Mouse (Mus musculus) CD4-positive helper T cell, adult 2 months (primary cell): ENCODE measurements at regions not wholly inside any gene's neighbourhood (a gene's known extent, or its start where the extent isn't known, plus 50 kb on each side); places are given as distances from the start of the nearest gene placed in this dataset.

Source experiments
- DNase-seq: peaks from one replicate; pipeline ENCODE4 v3.0.0-alpha.2; 2012; ENCODE audit warnings: low read depth, missing footprints, low spot score

DNA sequence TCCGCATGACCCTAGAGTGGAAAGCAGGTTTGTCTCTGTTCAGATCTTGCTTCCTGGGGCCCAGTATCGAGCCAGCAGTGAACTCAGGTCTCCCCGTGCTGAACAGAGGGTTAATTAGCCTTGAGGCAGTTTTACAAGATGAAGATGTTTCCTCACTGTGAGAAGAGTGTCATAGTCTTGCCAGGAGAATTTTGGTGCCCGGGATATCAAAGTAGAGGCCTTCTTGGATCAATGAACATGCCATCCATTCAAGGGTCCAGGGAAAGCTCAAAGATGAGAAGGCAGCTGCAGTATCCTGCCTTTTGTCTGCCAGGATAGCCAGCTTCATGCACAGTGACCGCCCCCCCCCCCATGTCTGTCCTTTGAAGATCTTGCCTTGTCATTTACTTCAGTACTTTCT is 114.2 kb upstream of the Mylip start:
- DNase-seq, result no peak

DNA sequence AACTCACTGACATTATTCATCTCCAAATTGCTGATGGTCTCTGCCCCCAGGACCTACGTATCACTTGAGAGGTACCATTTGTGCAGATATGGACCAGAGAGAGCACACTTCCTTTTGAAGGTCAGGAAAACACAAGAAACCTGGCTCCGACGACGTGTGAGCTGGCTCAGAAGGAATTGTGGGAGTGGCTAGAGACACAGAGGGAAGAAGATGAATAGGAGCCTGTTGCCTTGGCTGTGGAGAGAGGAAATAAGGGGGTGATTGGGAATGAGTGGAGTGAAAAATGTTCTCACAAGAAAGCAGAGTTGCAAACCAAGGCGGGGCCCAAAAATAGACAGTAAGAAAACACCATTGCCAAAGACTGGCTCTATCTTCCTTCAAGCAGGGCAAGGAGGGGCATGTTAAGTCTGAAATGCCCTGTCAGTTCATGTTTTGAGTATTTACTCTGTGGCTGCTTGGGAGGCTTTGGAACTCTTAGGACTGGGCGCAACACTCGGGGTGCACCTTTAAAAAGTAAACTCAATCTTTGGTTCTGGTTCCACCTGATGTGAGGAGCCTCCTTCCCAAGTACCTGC is 111.6 kb upstream of the Mylip start:
- DNase-seq, result no peak

DNA sequence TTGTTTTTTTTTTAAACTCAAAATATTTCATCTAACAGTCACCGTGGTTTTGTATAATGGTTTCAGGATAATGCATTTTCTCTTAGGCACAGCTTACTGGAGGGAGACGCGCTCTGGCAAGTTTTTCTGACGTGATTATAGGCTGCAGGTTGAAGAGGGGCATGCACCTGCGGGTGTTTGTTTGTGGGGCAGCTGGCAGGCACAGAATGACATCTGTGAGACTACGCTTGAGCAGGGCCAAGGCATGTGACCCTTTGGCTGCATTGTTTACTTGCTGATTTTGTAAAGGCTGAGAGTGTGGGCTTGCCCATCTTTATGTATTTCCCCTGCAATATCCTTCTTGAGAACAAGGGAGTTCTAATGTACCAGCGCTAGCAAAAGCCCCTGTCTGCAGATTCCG is 108.4 kb upstream of the Mylip start:
- no peak for DNase-seq

DNA sequence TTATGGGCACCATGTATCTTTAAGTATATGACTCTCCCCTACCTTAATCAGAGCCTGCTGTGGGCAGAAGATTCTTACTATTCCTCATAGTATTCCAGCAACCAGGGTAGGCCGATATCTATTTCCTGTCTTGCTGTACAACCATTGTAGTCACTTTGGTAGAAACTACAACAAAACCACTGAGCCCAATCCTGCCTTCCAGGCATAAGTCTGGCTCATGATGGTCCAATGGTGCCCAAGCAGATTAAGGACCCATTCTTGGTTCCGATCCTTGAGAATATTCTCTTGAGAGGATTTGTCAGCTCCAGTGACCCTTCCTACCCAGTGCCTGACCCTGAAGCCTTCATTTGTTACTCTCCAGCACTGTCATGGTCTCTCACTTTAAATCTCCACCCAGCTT is 102.9 kb upstream of the Mylip start:
- no peak for DNase-seq

DNA sequence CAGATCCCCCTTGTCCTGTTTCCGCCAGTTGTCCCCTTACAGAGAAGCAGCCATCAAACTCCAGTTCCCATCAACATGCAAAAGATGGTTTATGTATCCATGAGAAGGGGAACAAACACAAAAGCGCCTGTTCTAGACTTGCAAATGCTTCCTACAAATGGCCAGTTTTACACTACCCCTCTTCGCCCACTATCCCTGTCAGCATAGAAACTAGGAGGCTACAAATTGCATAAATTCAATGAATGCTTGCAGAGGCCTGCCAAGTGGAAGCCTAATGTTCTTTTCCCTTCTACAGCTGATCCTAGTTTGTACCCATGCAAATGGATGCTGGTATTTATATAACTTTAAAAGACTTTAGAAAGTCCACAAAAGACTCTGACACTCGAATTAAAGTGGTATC is 102.3 kb upstream of the Mylip start:
- DNase-seq, result no peak

DNA sequence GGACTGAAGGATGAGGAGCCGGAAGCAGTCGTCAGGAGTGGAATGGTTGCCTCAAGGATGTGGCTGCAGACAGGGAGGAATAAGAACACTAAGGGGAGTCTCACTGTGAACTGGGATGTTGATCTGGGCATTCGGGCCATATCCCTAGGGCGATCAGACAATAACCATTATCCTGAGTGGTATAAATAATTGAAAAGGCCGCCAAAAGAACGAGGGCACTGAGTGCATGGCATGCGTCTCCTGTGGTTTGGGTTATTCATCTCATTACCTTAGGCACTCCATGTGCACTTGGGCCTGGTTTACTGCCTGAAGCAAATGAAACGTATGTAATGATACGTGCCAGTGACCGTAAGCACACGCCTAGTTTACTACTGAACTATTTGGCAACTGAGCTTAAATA is 99.6 kb upstream of the Mylip start:
- DNase-seq, result no peak

DNA sequence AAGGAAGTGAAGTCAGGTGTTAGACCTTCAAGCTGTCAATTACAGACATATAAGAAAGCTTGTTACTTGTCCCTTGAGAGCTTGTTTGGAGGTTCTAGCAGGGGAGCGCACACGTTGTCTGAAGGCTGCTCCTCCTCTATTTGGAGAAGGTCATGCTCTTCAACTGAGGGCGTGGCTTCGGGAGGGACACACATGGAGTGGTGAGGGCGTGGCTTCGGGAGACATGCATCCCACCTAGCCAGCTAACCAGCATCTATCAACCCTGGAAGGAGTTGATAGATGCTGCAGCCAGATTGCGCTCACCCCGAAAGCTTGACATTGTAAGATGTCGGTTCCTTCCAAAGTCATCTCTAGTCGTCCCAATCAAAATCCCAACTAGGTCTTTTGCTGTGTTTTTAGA is 94.9 kb upstream of the Mylip start:
- DNase-seq, result no peak

DNA sequence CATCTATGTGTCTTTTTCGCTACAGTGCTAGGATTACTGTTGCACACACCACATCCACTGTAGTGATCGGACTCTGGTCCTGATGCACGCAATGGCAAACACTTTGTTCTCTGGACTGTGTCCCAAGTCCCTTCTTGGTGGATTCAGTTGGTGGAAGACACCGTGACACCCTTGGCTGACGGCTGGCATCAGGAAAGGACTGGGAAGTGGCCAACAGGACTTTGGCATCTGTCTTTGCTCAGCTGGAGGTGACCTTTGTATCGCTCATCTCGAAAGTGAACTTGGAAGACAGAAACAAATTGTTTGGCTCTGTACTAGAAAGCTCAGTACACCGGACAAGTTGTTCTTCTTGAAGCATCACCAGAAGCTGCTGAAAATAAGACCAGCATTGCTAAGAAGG is 88.9 kb upstream of the Mylip start:
- no peak for DNase-seq

DNA sequence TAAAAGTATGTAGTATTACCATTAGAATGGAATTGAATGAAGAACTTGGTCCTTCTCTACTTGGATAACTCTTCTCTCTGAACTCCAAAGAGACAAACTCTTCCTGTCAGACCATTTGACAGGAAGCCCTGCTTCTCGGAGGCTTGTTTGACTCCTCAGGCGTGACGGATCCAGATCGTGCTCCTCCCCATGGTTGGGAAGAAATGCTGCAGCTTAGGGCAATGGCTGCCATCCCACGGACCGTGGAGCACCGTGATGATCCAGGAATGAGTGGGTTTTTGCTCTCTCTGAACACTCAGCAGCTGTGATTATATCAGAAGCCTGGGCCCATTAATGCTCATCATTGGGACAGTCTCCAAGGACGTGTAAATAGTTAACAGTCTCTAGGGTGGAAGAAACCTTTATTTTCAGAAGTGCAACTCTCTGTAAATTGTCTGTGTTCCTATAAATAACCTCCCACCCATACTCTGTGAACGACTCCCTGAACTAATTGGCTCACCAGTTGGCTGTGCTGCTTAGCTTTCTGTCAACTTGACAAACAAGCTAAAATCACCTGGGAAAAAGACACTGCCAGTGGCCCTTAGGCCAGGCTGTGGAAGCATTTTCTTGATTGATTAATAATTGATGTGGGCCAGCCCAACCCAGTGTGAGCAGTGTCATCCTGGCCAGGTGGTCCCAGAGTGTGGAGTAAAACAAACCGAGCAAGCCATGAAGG is 88.2 kb upstream of the Mylip start:
- no peak for DNase-seq

DNA sequence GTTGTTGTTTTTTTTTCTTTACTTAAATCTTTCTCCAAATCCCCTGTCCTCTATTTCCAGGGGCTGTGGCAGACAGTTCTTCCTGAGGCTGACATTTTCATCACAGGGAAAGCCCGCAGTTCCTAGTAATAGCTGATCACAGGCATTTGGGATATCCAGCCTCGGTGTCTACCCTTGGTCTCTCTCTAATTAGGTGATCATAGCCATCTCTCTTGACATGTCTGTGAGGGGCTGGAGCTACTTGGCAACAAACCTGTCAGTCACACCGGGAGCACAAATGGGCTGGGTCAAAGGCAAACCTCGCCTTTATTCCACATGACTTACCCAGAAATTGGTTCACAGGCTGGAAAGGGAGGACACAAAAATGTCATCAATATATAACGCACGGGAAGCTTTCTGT is 86.7 kb upstream of the Mylip start:
- DNase-seq, result no peak

DNA sequence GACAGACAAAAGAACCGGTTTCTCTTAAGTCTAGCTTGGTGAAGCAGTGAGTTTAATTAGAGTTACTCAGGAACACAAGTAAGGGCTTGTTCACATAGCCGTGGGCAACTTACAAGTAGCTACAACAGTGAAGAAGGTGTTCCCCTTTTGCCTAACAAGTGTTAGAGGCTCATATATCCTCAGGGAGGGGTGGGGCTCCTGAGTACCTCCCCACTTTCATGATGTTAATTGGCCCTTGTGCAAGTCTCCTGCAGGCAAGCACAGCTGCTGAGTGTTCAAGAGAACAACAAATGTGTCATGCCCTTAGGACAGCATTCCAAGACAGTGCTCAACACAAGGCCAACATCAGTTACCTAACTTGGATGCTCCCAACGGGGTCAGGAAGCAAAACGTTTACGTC is 83.4 kb upstream of the Mylip start:
- DNase-seq, result no peak

DNA sequence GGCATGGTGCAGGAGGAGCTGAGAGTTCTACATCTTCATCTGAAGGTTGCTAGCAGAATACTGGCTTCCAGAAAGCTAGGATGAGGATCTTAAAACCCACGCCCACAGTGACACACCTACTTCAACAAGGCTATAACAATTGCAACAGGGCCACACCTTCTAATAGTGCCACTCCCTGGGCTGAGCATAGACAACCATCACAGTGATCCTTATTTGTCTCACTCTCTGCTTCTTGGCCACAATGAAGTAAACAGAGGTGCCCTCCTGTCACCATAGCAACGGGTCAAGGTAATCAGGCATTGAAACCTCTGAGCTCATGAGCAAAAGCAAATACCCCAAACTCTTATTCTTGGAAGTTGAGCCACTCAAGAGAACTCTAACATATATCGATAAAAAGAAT is 82.3 kb upstream of the Mylip start:
- no peak for DNase-seq

DNA sequence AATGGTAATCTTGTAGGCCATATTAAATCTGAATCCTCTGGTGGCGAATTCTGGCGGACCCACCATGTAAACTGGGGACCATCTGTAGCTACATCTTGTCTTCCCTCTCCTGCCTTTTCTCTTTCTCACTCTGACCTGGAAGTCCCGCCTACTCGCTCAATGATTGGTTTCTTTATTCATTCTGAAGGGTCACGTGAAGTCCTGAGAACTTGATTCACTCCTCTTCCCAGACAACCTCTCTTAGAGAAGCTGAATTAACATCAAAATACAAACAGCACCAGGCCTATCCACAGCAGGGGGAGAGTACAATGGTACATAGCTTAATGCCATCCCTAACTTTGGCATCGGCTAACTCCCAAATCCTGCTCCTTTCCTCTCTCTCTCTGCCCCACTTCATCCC is 69.9 kb upstream of the Mylip start:
- DNase-seq, result no peak

DNA sequence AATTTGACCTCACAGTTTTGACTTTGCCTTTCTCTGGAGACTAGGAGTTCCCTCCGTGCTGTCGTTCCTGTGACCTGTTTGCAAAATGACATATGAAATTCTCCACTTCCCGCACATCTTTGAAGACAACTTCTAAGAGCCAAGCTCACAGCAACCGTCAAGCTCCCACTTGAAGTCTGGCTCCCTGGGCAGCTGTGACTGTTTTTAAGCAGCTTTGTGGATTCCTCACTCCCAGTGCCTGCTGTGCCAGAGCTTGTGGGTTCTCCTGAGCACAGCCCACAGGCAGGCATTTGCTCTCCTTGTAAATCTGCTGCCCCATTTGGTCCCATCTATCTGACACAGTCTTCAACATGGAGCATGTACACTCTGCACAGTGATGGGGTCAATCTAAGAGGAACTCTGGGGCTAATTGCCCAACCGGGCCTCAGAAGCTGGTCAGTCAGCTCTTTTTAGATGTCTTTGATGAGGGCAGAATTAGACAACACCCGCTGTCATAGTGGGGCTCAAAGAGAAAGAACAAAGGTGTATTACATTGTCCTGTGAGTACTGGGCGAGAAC is 63.7 kb upstream of the Mylip start:
- no peak for DNase-seq

DNA sequence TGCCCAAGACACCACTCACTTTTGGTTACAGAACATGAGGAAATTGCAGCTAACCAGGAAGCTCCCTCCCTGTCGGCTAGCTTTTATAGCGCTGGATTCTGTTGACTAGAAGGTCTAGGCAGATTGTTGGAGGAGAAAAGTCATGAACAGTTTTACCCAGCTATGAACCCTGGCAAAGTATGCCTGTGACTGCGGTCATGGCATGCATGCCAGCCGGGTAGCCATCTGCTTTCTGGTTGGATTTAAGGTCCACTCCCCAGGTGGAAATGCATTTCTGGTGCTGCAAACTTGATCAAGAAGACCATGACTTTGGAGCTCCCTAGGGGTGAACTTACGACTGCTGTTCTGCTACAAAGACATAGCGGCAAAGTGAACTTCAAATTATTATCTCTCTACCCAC is 62.8 kb upstream of the Mylip start:
- no peak for DNase-seq

DNA sequence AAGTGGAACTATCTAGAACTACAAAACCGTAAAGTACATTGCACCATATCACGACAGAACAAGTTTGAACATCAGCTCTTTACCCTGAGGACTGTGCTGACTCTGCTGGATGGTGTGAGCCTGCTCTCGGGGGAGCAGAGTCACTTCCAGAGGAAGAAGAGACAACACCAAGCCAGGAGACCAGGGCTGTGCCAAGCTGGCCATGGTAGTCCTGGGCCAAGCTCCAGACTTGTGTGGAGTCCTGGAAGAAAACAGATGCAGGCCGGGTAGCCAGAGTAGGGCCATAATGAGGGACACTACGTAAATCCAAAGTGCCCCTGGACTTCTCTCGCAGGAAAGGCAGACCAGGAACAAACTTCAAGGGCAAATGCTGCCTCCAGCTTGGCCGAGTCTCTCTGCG is 59.0 kb upstream of the Mylip start:
- no peak for DNase-seq

DNA sequence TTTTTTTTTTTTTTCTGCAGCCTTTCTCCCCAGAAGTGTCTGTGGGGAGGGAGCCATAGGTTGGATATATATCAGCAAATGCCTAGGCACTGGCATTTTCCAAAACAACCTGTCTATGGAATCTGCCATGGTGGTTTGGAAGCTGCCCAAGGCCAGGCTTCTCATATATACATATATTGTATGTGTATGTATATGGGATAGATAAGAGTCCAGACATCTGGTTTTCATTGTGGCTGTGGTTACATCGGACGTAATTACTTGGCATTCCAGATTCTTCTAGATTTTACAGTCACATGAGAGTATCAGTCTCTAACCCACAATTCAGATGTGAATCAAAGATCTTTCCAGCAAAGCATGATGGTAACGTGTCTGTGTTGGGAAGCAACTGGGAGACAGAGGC is 57.5 kb upstream of the Mylip start:
- no peak for DNase-seq

DNA sequence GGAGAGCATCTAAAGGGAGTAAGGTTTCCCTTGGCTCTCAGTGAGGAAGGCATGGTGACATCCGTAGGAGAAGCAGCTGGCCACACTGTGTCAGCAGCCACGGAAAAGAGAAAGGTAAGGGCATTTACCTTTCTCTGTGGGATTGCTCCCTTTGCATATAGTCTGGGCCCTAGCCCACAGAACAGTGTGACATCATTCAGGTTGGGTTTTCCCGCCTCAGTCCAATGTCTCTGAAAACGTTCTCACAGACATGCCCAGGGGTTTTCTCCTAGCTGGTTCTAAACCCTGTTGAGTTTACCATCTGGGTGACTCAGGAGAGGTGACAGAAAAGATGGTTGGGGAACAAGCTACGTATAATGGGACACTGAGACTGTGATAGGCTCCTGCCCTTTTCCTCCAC is 55.9 kb upstream of the Mylip start:
- no peak for DNase-seq
